Mouse (Mus musculus): ENCODE measurements around the gene Sh3pxd2b. TPM values are rescaled to one million over a fixed set of nuclear protein-coding genes. Genes with fewer than 3 reads are reported as not detected.

The Sh3pxd2b gene
- total RNA-seq, 1 experiment from 2014 or later: 4.6 TPM

Other genes starting within 250 kb of the Sh3pxd2b start
- gene Il9r, start 147.5 kb upstream of the Sh3pxd2b start, total RNA-seq (2021): not detected in 2 replicates
- gene Snrnp25, start 142.4 kb upstream of the Sh3pxd2b start, total RNA-seq (2021): 11.3 and 15.4 TPM in 2 replicates
- 27.6 and 27.9 TPM in 2 replicates for gene Rhbdf1, start 125.5 kb upstream of the Sh3pxd2b start, total RNA-seq (2021)
- 18.5 and 22.9 TPM in 2 replicates for gene Mpg, start 121.3 kb upstream of the Sh3pxd2b start, total RNA-seq (2021)
- gene Nprl3, start 80.1 kb upstream of the Sh3pxd2b start, total RNA-seq (2021): 79.0 and 83.9 TPM in 2 replicates
- gene Hba-x, start 71.4 kb upstream of the Sh3pxd2b start, total RNA-seq (2021): not detected in 2 replicates
- 2,198 and 2,224 TPM in 2 replicates for gene Hba-a1, start 64.3 kb upstream of the Sh3pxd2b start, total RNA-seq (2021)
- 0.64 TPM in 1 of 2 replicates, not detected in the other for gene Hbq1b, start 60.9 kb upstream of the Sh3pxd2b start, total RNA-seq (2021)
- 1,730 and 2,563 TPM in 2 replicates for gene Hba-a2, start 51.3 kb upstream of the Sh3pxd2b start, total RNA-seq (2021)
- gene Hbq1a, start 47.8 kb upstream of the Sh3pxd2b start, total RNA-seq (2021): not detected in 2 replicates
- 15.3 and 16.2 TPM in 2 replicates for gene Ubtd2, start 107.5 kb downstream of the Sh3pxd2b start, total RNA-seq (2021)
- 1.5 TPM in 1 of 2 replicates, not detected in the other for gene Efcab9, start 184.3 kb downstream of the Sh3pxd2b start, total RNA-seq (2021)
- gene Stk10, start 185.5 kb downstream of the Sh3pxd2b start, total RNA-seq (2021): 10.3 TPM in 2 replicates